Mouse (Mus musculus) kidney, postnatal 36 days (tissue): ENCODE results near the gene Olfr1387.
A peak's percentile ranks its signal among the peaks of the same experiment; 100 is the strongest.
"Not testable (repeated sequence)": the region's sequence is repeated elsewhere in the genome, so short reads cannot be mapped to it uniquely, and the experiment has no call there.

ENCODE experiments used
- DNase-seq, 2 experiments: peaks; one replicate each; pipeline ENCODE4 v3.0.0; 2021 to 2022; ENCODE audit warnings: mixed read lengths in 2 of 2

The Olfr1387 gene

GRCm38 (mm10) chr11:49455043-49455442 lies at the start of gene Olfr1387:
Gene Olfr1387 (plus strand): TSS chr11:49455343.
- DNase-seq, result no peak

- DNase-seq, result no peak
Measured at GRCm38 (mm10) chr11:49406784-49407183, 48.4 kb upstream of the Olfr1387 start.

- DNase-seq, result peak; percentile 19 to 52
Measured at GRCm38 (mm10) chr11:49410540-49410939, 44.6 kb upstream of the Olfr1387 start.

GRCm38 (mm10) chr11:49422767-49423166 lies 32.4 kb upstream of the Olfr1387 start, which contains the start of gene Olfr1389:
Gene Olfr1389 (plus strand): TSS chr11:49423067.
- no peak for DNase-seq

- no peak for DNase-seq
Measured at GRCm38 (mm10) chr11:49425257-49425927, 29.8 kb upstream of the Olfr1387 start.

- no peak for DNase-seq
Measured at GRCm38 (mm10) chr11:49429641-49430040, 25.5 kb upstream of the Olfr1387 start.

GRCm38 (mm10) chr11:49436411-49436810 lies 18.7 kb upstream of the Olfr1387 start, which contains the start of gene Olfr1388:
Gene Olfr1388 (plus strand): TSS chr11:49436624.
- no peak for DNase-seq

- DNase-seq, result not testable (repeated sequence)
Measured at GRCm38 (mm10) chr11:49464746-49465145, 9.6 kb downstream of the Olfr1387 start, which contains the start of gene Olfr1386. Gene Olfr1386 (plus strand): TSS chr11:49465046.

- DNase-seq, result no peak
Measured at GRCm38 (mm10) chr11:49485973-49486372, 30.8 kb downstream of the Olfr1387 start.

GRCm38 (mm10) chr11:49488770-49489169 lies 33.6 kb downstream of the Olfr1387 start, which contains the start of gene Olfr1385:
Gene Olfr1385 (plus strand): TSS chr11:49489070.
- not testable (repeated sequence) for DNase-seq
